Mouse (Mus musculus): ENCODE results near the gene Pi4kb. TPM values are rescaled to one million over a fixed set of nuclear protein-coding genes. Genes with fewer than 3 reads are reported as not detected.
"Not testable (repeated sequence)": the region's sequence is repeated elsewhere in the genome, so short reads cannot be mapped to it uniquely, and the experiment has no call there.

Gene Pi4kb
- polyA plus RNA-seq, 1 experiment from 2014 or later: 21.1 TPM

GRCm38 (mm10) chr3:94934564-94934963 lies 40.0 kb upstream of the Pi4kb start:
- H3K36me3 ChIP-seq (ENCODE audit: control insufficient read depth, insufficient read depth, low read length); H3K9me3 ChIP-seq (replicated peaks; ENCODE audit: control insufficient read depth, low read length, poor library complexity, severe bottlenecking); H3K4me1 ChIP-seq (ENCODE audit: control insufficient read depth, insufficient read depth, low read length); H3K27me3 ChIP-seq (ENCODE audit: control insufficient read depth, insufficient read depth, low read depth, low read length); H3K9ac ChIP-seq (ENCODE audit: low read depth, low read length); H3K4me2 ChIP-seq (ENCODE audit: low read length); H3K4me3 ChIP-seq (ENCODE audit: low read depth, low read length); H3K27ac ChIP-seq (ENCODE audit: low read length); ATAC-seq: not testable (repeated sequence)
- WGBS: 98% methylated on average over 3 of the region's 3 CpGs

- ATAC-seq: not testable (repeated sequence)
Measured at GRCm38 (mm10) chr3:94935332-94935731, 39.2 kb upstream of the Pi4kb start.

GRCm38 (mm10) chr3:94936147-94936546 lies 38.4 kb upstream of the Pi4kb start:
- 83% methylated on average over 5 of the region's 5 CpGs for WGBS
- H3K9ac ChIP-seq (ENCODE audit: low read depth, low read length); ATAC-seq; H3K9me3 ChIP-seq (replicated peaks; ENCODE audit: control insufficient read depth, low read length, poor library complexity, severe bottlenecking); H3K27ac ChIP-seq (ENCODE audit: low read length); H3K4me3 ChIP-seq (ENCODE audit: low read depth, low read length); H3K36me3 ChIP-seq (ENCODE audit: control insufficient read depth, insufficient read depth, low read length); H3K27me3 ChIP-seq (ENCODE audit: control insufficient read depth, insufficient read depth, low read depth, low read length); H3K4me2 ChIP-seq (ENCODE audit: low read length); H3K4me1 ChIP-seq (ENCODE audit: control insufficient read depth, insufficient read depth, low read length): not testable (repeated sequence)

More at GRCm38 (mm10) chr3:94935332-94935731, 39.2 kb upstream of the Pi4kb start:
- H3K4me1 ChIP-seq (ENCODE audit: control insufficient read depth, insufficient read depth, low read length); H3K27me3 ChIP-seq (ENCODE audit: control insufficient read depth, insufficient read depth, low read depth, low read length); H3K9me3 ChIP-seq (replicated peaks; ENCODE audit: control insufficient read depth, low read length, poor library complexity, severe bottlenecking); H3K9ac ChIP-seq (ENCODE audit: low read depth, low read length); H3K36me3 ChIP-seq (ENCODE audit: control insufficient read depth, insufficient read depth, low read length); H3K4me3 ChIP-seq (ENCODE audit: low read depth, low read length); H3K27ac ChIP-seq (ENCODE audit: low read length); H3K4me2 ChIP-seq (ENCODE audit: low read length): not testable (repeated sequence)
- WGBS: 86% methylated on average over 3 of the region's 3 CpGs

GRCm38 (mm10) chr3:94937194-94937593 lies 37.3 kb upstream of the Pi4kb start:
- H3K4me3 ChIP-seq (ENCODE audit: low read depth, low read length); H3K27me3 ChIP-seq (ENCODE audit: control insufficient read depth, insufficient read depth, low read depth, low read length); H3K4me1 ChIP-seq (ENCODE audit: control insufficient read depth, insufficient read depth, low read length); H3K27ac ChIP-seq (ENCODE audit: low read length); H3K4me2 ChIP-seq (ENCODE audit: low read length); H3K36me3 ChIP-seq (ENCODE audit: control insufficient read depth, insufficient read depth, low read length); ATAC-seq; H3K9me3 ChIP-seq (replicated peaks; ENCODE audit: control insufficient read depth, low read length, poor library complexity, severe bottlenecking); H3K9ac ChIP-seq (ENCODE audit: low read depth, low read length): not testable (repeated sequence)
- 88% methylated on average over 6 of the region's 7 CpGs for WGBS

GRCm38 (mm10) chr3:94940033-94940432 lies 34.5 kb upstream of the Pi4kb start:
- H3K4me2 ChIP-seq (ENCODE audit: low read length); H3K9me3 ChIP-seq (replicated peaks; ENCODE audit: control insufficient read depth, low read length, poor library complexity, severe bottlenecking); H3K4me1 ChIP-seq (ENCODE audit: control insufficient read depth, insufficient read depth, low read length); H3K9ac ChIP-seq (ENCODE audit: low read depth, low read length); ATAC-seq; H3K36me3 ChIP-seq (ENCODE audit: control insufficient read depth, insufficient read depth, low read length); H3K27ac ChIP-seq (ENCODE audit: low read length); H3K27me3 ChIP-seq (ENCODE audit: control insufficient read depth, insufficient read depth, low read depth, low read length); H3K4me3 ChIP-seq (ENCODE audit: low read depth, low read length): not testable (repeated sequence)
- WGBS: 73% methylated on average over 9 of the region's 9 CpGs

GRCm38 (mm10) chr3:94942211-94942967 lies 32.1 kb upstream of the Pi4kb start:
- H3K4me2 ChIP-seq (ENCODE audit: low read length); H3K27ac ChIP-seq (ENCODE audit: low read length); ATAC-seq; H3K9ac ChIP-seq (ENCODE audit: low read depth, low read length); H3K36me3 ChIP-seq (ENCODE audit: control insufficient read depth, insufficient read depth, low read length); H3K4me3 ChIP-seq (ENCODE audit: low read depth, low read length); H3K9me3 ChIP-seq (replicated peaks; ENCODE audit: control insufficient read depth, low read length, poor library complexity, severe bottlenecking); H3K27me3 ChIP-seq (ENCODE audit: control insufficient read depth, insufficient read depth, low read depth, low read length); H3K4me1 ChIP-seq (ENCODE audit: control insufficient read depth, insufficient read depth, low read length): not testable (repeated sequence)
- 85% methylated on average over 6 of the region's 9 CpGs for WGBS

GRCm38 (mm10) chr3:94943706-94944105 lies 30.8 kb upstream of the Pi4kb start:
- 0 out of 2 replicates have a peak, but pooled peaks have one; percentile 17 for ATAC-seq
- H3K4me2 ChIP-seq (ENCODE audit: low read length); H3K27ac ChIP-seq (ENCODE audit: low read length); H3K4me1 ChIP-seq (ENCODE audit: control insufficient read depth, insufficient read depth, low read length); H3K36me3 ChIP-seq (ENCODE audit: control insufficient read depth, insufficient read depth, low read length); H3K27me3 ChIP-seq (ENCODE audit: control insufficient read depth, insufficient read depth, low read depth, low read length); H3K9ac ChIP-seq (ENCODE audit: low read depth, low read length); H3K4me3 ChIP-seq (ENCODE audit: low read depth, low read length); H3K9me3 ChIP-seq (replicated peaks; ENCODE audit: control insufficient read depth, low read length, poor library complexity, severe bottlenecking): not testable (repeated sequence)
- 15% methylated on average over 4 of the region's 4 CpGs for WGBS

GRCm38 (mm10) chr3:94948066-94948614 lies 26.4 kb upstream of the Pi4kb start:
- H3K4me3 ChIP-seq (ENCODE audit: low read depth, low read length): no peak overlapping the region
- no peak overlapping the region for H3K27ac ChIP-seq (ENCODE audit: low read length)
- no peak for ATAC-seq
- no peak overlapping the region for H3K4me2 ChIP-seq (ENCODE audit: low read length)
- 70% methylated on average over 3 of the region's 3 CpGs for WGBS
- no peaks in the 10 kb centered on the region for H3K36me3 ChIP-seq (ENCODE audit: control insufficient read depth, insufficient read depth, low read length)
- H3K9ac ChIP-seq (ENCODE audit: low read depth, low read length): no peak overlapping the region
- H3K27me3 ChIP-seq (ENCODE audit: control insufficient read depth, insufficient read depth, low read depth, low read length): no peaks in the 10 kb centered on the region
- 0 out of 2 replicates have a peak, but pooled peaks cover 2% of the 10 kb centered on the region for H3K4me1 ChIP-seq (ENCODE audit: control insufficient read depth, insufficient read depth, low read length)
- 0 out of 2 replicates have a peak, but pooled peaks cover 2% of the 10 kb centered on the region for H3K9me3 ChIP-seq (replicated peaks; ENCODE audit: control insufficient read depth, low read length, poor library complexity, severe bottlenecking)

GRCm38 (mm10) chr3:94949645-94950044 lies 24.9 kb upstream of the Pi4kb start:
- no peak overlapping the region for H3K27ac ChIP-seq (ENCODE audit: low read length)

More at GRCm38 (mm10) chr3:94949645-94950044, 24.9 kb upstream of the Pi4kb start:
- 85% methylated on average over 3 of the region's 3 CpGs for whole genome bisulfite sequencing
- Histone ChIP-seq H3K9ac (ENCODE audit: low read depth, low read length) (no peak overlapping the region), H3K4me2 (ENCODE audit: low read length) (no peak overlapping the region), H3K4me3 (ENCODE audit: low read depth, low read length) (no peak overlapping the region), H3K9me3 (replicated peaks; ENCODE audit: control insufficient read depth, low read length, poor library complexity, severe bottlenecking) (0 out of 2 replicates have a peak, but pooled peaks cover 2% of the 10 kb centered on the region), H3K36me3 (ENCODE audit: control insufficient read depth, insufficient read depth, low read length) (no peaks in the 10 kb centered on the region), H3K4me1 (ENCODE audit: control insufficient read depth, insufficient read depth, low read length) (peaks cover 3% of the 10 kb centered on the region), H3K27me3 (ENCODE audit: control insufficient read depth, insufficient read depth, low read depth, low read length) (no peaks in the 10 kb centered on the region)
- ATAC-seq: no peak

Measured in midbrain, embryonic 16.5 days (tissue).